Mouse (Mus musculus) kidney, embryonic 15.5 days (tissue): ENCODE results near the gene Egln1. TPM values are rescaled to one million over a fixed set of nuclear protein-coding genes. Genes with fewer than 3 reads are reported as not detected.
A peak's percentile ranks its signal among the peaks of the same experiment; 100 is the strongest.

Experiments
- ATAC-seq: fragments of 200-750 bp; cut with Nextera tagmentation; replicated peaks from 2 replicates; pipeline ENCODE4 v1.8.0; 2017; ENCODE audit warnings: moderate TSS enrichment; ENCODE audit not compliant: low FRiP score
- H3K27ac ChIP-seq: fragments of 300-500 bp; sonication (generic); 2 replicates; pipeline ENCODE4 v1.5.1; 2015; ENCODE audit warnings: mild to moderate bottlenecking, inconsistent platforms
- H3K27me3 ChIP-seq: fragments of 300-500 bp; sonication (generic); 2 replicates; pipeline ENCODE4 v1.6.1; 2015; ENCODE audit warnings: inconsistent platforms
- H3K36me3 ChIP-seq: fragments of 300-500 bp; sonication (generic); 2 replicates; pipeline ENCODE4 v1.6.1; 2015; ENCODE audit warnings: inconsistent platforms
- H3K4me1 ChIP-seq: fragments of 300-500 bp; sonication (generic); 2 replicates; pipeline ENCODE4 v1.6.1; 2015; ENCODE audit warnings: inconsistent platforms
- H3K4me2 ChIP-seq: fragments of 300-500 bp; sonication (generic); 2 replicates; pipeline ENCODE4 v1.6.1; 2015; ENCODE audit warnings: moderate library complexity, mild to moderate bottlenecking, inconsistent platforms
- H3K4me3 ChIP-seq: fragments of 300-500 bp; sonication (generic); replicated peaks from 2 replicates; pipeline ENCODE4 v1.5.1; 2015; ENCODE audit warnings: mild to moderate bottlenecking, inconsistent platforms
- H3K9ac ChIP-seq: fragments of 300-500 bp; sonication (generic); 2 replicates; pipeline ENCODE4 v1.6.1; 2015; ENCODE audit warnings: mild to moderate bottlenecking, inconsistent platforms
- H3K9me3 ChIP-seq: fragments of 300-500 bp; sonication (generic); replicated peaks from 2 replicates; pipeline ENCODE4 v1.6.1; 2016; ENCODE audit warnings: inconsistent platforms
- WGBS: fragments of 180-500 bp; shearing (Covaris S2); methylation state at CpG from one replicate; pipeline ENCODE4 v1.1.7; 2015; ENCODE audit warnings: mixed read lengths; 5-methylcytosine and 5-hydroxymethylcytosine counted together
- polyA plus RNA-seq: library from polyadenylated mRNA; unstranded; fragments of >200 nt; fragmentation: Nextera tagmentation; extraction: Ambion mirVana; gene quantifications from 2 replicates; pipeline ENCODE4 v1.2.1, GENCODE M21; 2015

Egln1 gene
- polyA plus RNA-seq, 1 experiment from 2014 or later = 11.1 TPM

GRCm38 (mm10) chr8:124863729-124864128 is 85.4 kb downstream of the Egln1 start:
- peak overlapping the region; percentile 96 for H3K9ac ChIP-seq
- peak overlapping the region; percentile 95 for H3K4me3 ChIP-seq
- H3K36me3 ChIP-seq = peaks cover 36% of the 10 kb centered on the region
- WGBS = 14% methylated on average over 8 of the region's 8 CpGs
- no peaks in the 10 kb centered on the region for H3K9me3 ChIP-seq
- H3K4me1 ChIP-seq = peaks cover 14% of the 10 kb centered on the region
- no peaks in the 10 kb centered on the region for H3K27me3 ChIP-seq
- H3K27ac ChIP-seq = peak overlapping the region; percentile 96
- ATAC-seq = no peak
- H3K4me2 ChIP-seq = peak overlapping the region; percentile 75

GRCm38 (mm10) chr8:124863163-124863677 is 85.9 kb downstream of the Egln1 start:
- H3K36me3 ChIP-seq = peaks cover 41% of the 10 kb centered on the region
- peak overlapping the region; percentile 96 for H3K27ac ChIP-seq
- H3K4me1 ChIP-seq = peaks cover 14% of the 10 kb centered on the region
- peak overlapping the region; percentile 75 for H3K4me2 ChIP-seq
- H3K9me3 ChIP-seq = no peaks in the 10 kb centered on the region
- peak overlapping the region; percentile 95 for H3K4me3 ChIP-seq
- ATAC-seq = peak; percentile 85
- H3K9ac ChIP-seq = peak overlapping the region; percentile 96
- H3K27me3 ChIP-seq = no peaks in the 10 kb centered on the region
- under 1% methylated on average over 33 of the region's 33 CpGs for WGBS

GRCm38 (mm10) chr8:124862321-124863162 is 86.6 kb downstream of the Egln1 start, which contains the start of the genes Gnpat and 2810004N23Rik:
Gene Gnpat, plus strand, starts transcription at chr8:124863033.
Gene 2810004N23Rik, minus strand, starts transcription at chr8:124863120.
- H3K27ac ChIP-seq = peak within 1 kb of the TSS; percentile 96
- peak within 1 kb of the TSS; percentile 75 for H3K4me2 ChIP-seq
- peak within 1 kb of the TSS; percentile 96 for H3K9ac ChIP-seq
- no peaks in the 10 kb centered on the region for H3K27me3 ChIP-seq
- ATAC-seq = peak; percentile 98
- H3K36me3 ChIP-seq = peaks cover 48% of the 10 kb centered on the region
- 1% methylated on average over 55 of the region's 55 CpGs for WGBS
- H3K9me3 ChIP-seq = peaks cover under 1% of the 10 kb centered on the region; the same call in 1 of the 2 replicates
- H3K4me1 ChIP-seq = peaks cover 14% of the 10 kb centered on the region
- peak within 1 kb of the TSS; percentile 95 for H3K4me3 ChIP-seq

- Histone ChIP-seq H3K9ac (no peak overlapping the region), H3K27me3 (no peaks in the 10 kb centered on the region), H3K4me2 (no peak overlapping the region), H3K4me3 (no peak overlapping the region), H3K4me1 (peaks cover 14% of the 10 kb centered on the region), H3K9me3 (peaks cover 24% of the 10 kb centered on the region), H3K27ac (no peak overlapping the region), H3K36me3 (peaks cover 63% of the 10 kb centered on the region)
- 97% methylated on average over 3 of the region's 3 CpGs for WGBS
- ATAC-seq = no peak
These were observed 88.9 kb downstream of the Egln1 start for GRCm38 (mm10) chr8:124860188-124860587.

- H3K4me2 ChIP-seq = no peak overlapping the region
- H3K4me3 ChIP-seq = no peak overlapping the region
- H3K4me1 ChIP-seq = peaks cover 14% of the 10 kb centered on the region
- peaks cover 31% of the 10 kb centered on the region for H3K9me3 ChIP-seq
- no peak overlapping the region for H3K27ac ChIP-seq
- peaks cover 68% of the 10 kb centered on the region for H3K36me3 ChIP-seq
- no peak for ATAC-seq
- H3K9ac ChIP-seq = no peak overlapping the region
- no peaks in the 10 kb centered on the region for H3K27me3 ChIP-seq
These were observed 89.7 kb downstream of the Egln1 start for GRCm38 (mm10) chr8:124859466-124859865.

Other genes starting within 250 kb of the Egln1 start
- gene Ttc13, start 227.3 kb downstream of the Egln1 start, polyA plus RNA-seq = 46.7 and 47.0 TPM in 2 replicates
- 25.2 and 28.1 TPM in 2 replicates for gene Arv1, start 227.2 kb downstream of the Egln1 start, polyA plus RNA-seq
- gene Fam89a, start 197.5 kb downstream of the Egln1 start, polyA plus RNA-seq = 4.9 TPM in 2 replicates
- 0.10 and 0.36 TPM in 2 replicates for gene Trim67, start 156.2 kb downstream of the Egln1 start, polyA plus RNA-seq
- gene Gnpat, start 86.3 kb downstream of the Egln1 start, polyA plus RNA-seq = 101 and 114 TPM in 2 replicates
- 52.7 and 53.3 TPM in 2 replicates for gene 2810004N23Rik, start 86.2 kb downstream of the Egln1 start, polyA plus RNA-seq
- 7.6 and 9.0 TPM in 2 replicates for gene Exoc8, start 51.6 kb downstream of the Egln1 start, polyA plus RNA-seq
- gene Sprtn, start 51.4 kb downstream of the Egln1 start, polyA plus RNA-seq = 9.7 and 10.2 TPM in 2 replicates
- gene Tsnax, start 63.7 kb upstream of the Egln1 start, polyA plus RNA-seq = 118 and 119 TPM in 2 replicates
- gene Disc1, start 104.9 kb upstream of the Egln1 start, polyA plus RNA-seq = 2.1 and 3.6 TPM in 2 replicates